Comparison of ENCODE assay signal across 39 mouse cellular contexts in genomic region chr14:55555788-55556187, GRCm38 (mm10). TPM values are rescaled to one million over a fixed set of nuclear protein-coding genes. Genes with fewer than 3 reads are reported as not detected.
"Had no signal": no experiment of that assay in that cellular context is flagged by ENCODE, and none has a peak within 500 bp of the region (broad histone marks: within the 10 kb centered on the region; RNA-seq: fewer than 3 reads in every experiment).

No protein-coding gene starts in this region.

- H3K9me3 ChIP-seq: limb, embryonic 10.5 days; limb, embryonic 12.5 days; limb, embryonic 13.5 days; limb, embryonic 15.5 days; liver, embryonic 13.5 days; liver, embryonic 15.5 days; lung, embryonic 15.5 days; megakaryocyte, embryonic 14.5 days; midbrain, embryonic 10.5 days; midbrain, embryonic 12.5 days; midbrain, embryonic 13.5 days; midbrain, embryonic 15.5 days; neural tube, embryonic 12.5 days had no signal

- H3K27ac ChIP-seq: left cerebral cortex, adult 2 months; limb, embryonic 10.5 days; limb, embryonic 12.5 days; limb, embryonic 13.5 days; limb, embryonic 15.5 days; liver, embryonic 14.5 days; lung, embryonic 15.5 days; midbrain, embryonic 10.5 days; midbrain, embryonic 12.5 days; midbrain, embryonic 13.5 days; midbrain, embryonic 15.5 days; neural tube, embryonic 12.5 days had no signal

- H3K27me3 ChIP-seq: limb, embryonic 12.5 days; limb, embryonic 13.5 days; limb, embryonic 15.5 days; liver, embryonic 13.5 days; liver, embryonic 15.5 days; lung, embryonic 15.5 days; megakaryocyte, embryonic 14.5 days; midbrain, embryonic 12.5 days; midbrain, embryonic 13.5 days; midbrain, embryonic 15.5 days; neural tube, embryonic 12.5 days had no signal

- H3K9ac ChIP-seq: limb, embryonic 12.5 days; limb, embryonic 13.5 days; limb, embryonic 15.5 days; liver, embryonic 13.5 days; liver, embryonic 14.5 days; liver, embryonic 15.5 days; liver, postnatal 0 days; lung, embryonic 14.5 days; lung, embryonic 15.5 days; midbrain, embryonic 12.5 days; midbrain, embryonic 13.5 days; midbrain, embryonic 15.5 days; neural tube, embryonic 12.5 days had no signal

- H3K4me1 ChIP-seq: limb, embryonic 12.5 days; neural tube, embryonic 12.5 days had no signal

- ATAC-seq: liver, postnatal 0 days; lung, postnatal 0 days; midbrain, embryonic 13.5 days; midbrain, embryonic 15.5 days; midbrain, embryonic 16.5 days had no signal

- H3K4me3 ChIP-seq: left cerebral cortex, adult 2 months; limb, embryonic 10.5 days; limb, embryonic 12.5 days; limb, embryonic 13.5 days; limb, embryonic 15.5 days; liver, embryonic 13.5 days; liver, embryonic 15.5 days; lung, embryonic 15.5 days; megakaryocyte, embryonic 14.5 days; midbrain, embryonic 10.5 days; midbrain, embryonic 12.5 days; midbrain, embryonic 13.5 days; midbrain, embryonic 15.5 days; myocyte; neural tube, embryonic 12.5 days had no signal

- DNase-seq: left cerebral cortex, postnatal 4 days; liver, embryonic 13.5 days; liver, postnatal 0 days; lung, adult 18-20 months; lung, adult 2 months; lung, embryonic 14.5 days; lung, postnatal 10 days; lung, postnatal 14 days; lung, postnatal 36 days; lung, postnatal 4 days; midbrain, embryonic 14.5 days had no signal

- H3K4me2 ChIP-seq: limb, embryonic 12.5 days; limb, embryonic 13.5 days; limb, embryonic 15.5 days; liver, embryonic 11.5 days; liver, embryonic 13.5 days; liver, embryonic 15.5 days; lung, embryonic 14.5 days; lung, embryonic 15.5 days; midbrain, embryonic 11.5 days; midbrain, embryonic 12.5 days; midbrain, embryonic 13.5 days; midbrain, embryonic 15.5 days; neural tube, embryonic 12.5 days had no signal

- H3K36me3 ChIP-seq: limb, embryonic 10.5 days; limb, embryonic 13.5 days; limb, embryonic 15.5 days; liver, embryonic 13.5 days; lung, embryonic 15.5 days; midbrain, embryonic 10.5 days; midbrain, embryonic 12.5 days; midbrain, embryonic 13.5 days; midbrain, embryonic 15.5 days; neural tube, embryonic 12.5 days had no signal

RNA-seq across cellular contexts. Expression of gene A730061H03Rik, which starts 4.4 kb away (rescaled TPM):
- total RNA-seq: left cerebral cortex, postnatal 10 days; left cerebral cortex, postnatal 14 days; left cerebral cortex, postnatal 4 days; liver, adult 2 months; monocyte, adult 5-6 weeks had no signal
- polyA plus RNA-seq: macrophage; midbrain, embryonic 12.5 days; midbrain, embryonic 15.5 days; neural tube, embryonic 12.5 days had no signal

RNA-seq across cellular contexts. Expression of gene Fitm1, which starts 19.6 kb away (rescaled TPM):
- total RNA-seq: left cerebral cortex, adult 2 months; left cerebral cortex, adult 8-10 months; left cerebral cortex, postnatal 10 days; left cerebral cortex, postnatal 14 days; left cerebral cortex, postnatal 25 days; left cerebral cortex, postnatal 36 days; left cerebral cortex, postnatal 4 days; megakaryocyte-erythroid progenitor cell, adult 5-6 weeks; monocyte, adult 5-6 weeks had no signal
- polyA plus RNA-seq: macrophage; midbrain, embryonic 11.5 days; midbrain, embryonic 12.5 days; midbrain, embryonic 13.5 days; midbrain, embryonic 14.5 days; midbrain, embryonic 16.5 days had no signal
